Mouse (Mus musculus) intestine, postnatal 0 days (tissue): Measurements from ENCODE around the gene Ttc16. TPM values are rescaled to one million over a fixed set of nuclear protein-coding genes. Genes with fewer than 3 reads are reported as not detected.

Experiments used
- ATAC-seq: fragments of 200-750 bp; cut with Nextera tagmentation; 2 replicates; pipeline ENCODE4 v1.8.0; 2017; ENCODE audit warnings: mild to moderate bottlenecking, moderate TSS enrichment, moderate library complexity
- H3K27ac ChIP-seq: fragments of 300-500 bp; sonication (generic); 2 replicates; pipeline ENCODE4 v1.5.1; 2014; ENCODE audit warnings: mild to moderate bottlenecking, low read depth, low read length, moderate library complexity
- H3K27me3 ChIP-seq: fragments of 300-500 bp; sonication (generic); replicated peaks from 2 replicates; pipeline ENCODE4 v1.6.1; 2014; ENCODE audit warnings: low read length, mixed read lengths; ENCODE audit not compliant: control insufficient read depth, insufficient read depth
- H3K36me3 ChIP-seq: fragments of 300-500 bp; sonication (generic); 2 replicates; pipeline ENCODE4 v1.6.1; 2014; ENCODE audit warnings: mild to moderate bottlenecking, moderate library complexity; ENCODE audit not compliant: control insufficient read depth, insufficient read depth
- H3K4me1 ChIP-seq: fragments of 300-500 bp; sonication (generic); replicated peaks from 2 replicates; pipeline ENCODE4 v1.6.1; 2014; ENCODE audit warnings: antibody characterized with exemption, low read length, mixed read lengths; ENCODE audit not compliant: control insufficient read depth, insufficient read depth
- H3K4me2 ChIP-seq: fragments of 300-500 bp; sonication (generic); replicated peaks from 2 replicates; pipeline ENCODE4 v1.6.1; 2014; ENCODE audit warnings: low read depth, mild to moderate bottlenecking, moderate library complexity
- H3K4me3 ChIP-seq: fragments of 300-500 bp; sonication (generic); 2 replicates; pipeline ENCODE4 v1.5.1; 2014; ENCODE audit warnings: low read depth, low read length
- H3K9ac ChIP-seq: fragments of 300-500 bp; sonication (generic); 2 replicates; pipeline ENCODE4 v1.6.1; 2014; ENCODE audit warnings: mild to moderate bottlenecking, low read depth, low read length
- H3K9me3 ChIP-seq: fragments of 300-500 bp; sonication (generic); 2 replicates; pipeline ENCODE4 v1.6.1; 2016; ENCODE audit warnings: mixed run types; ENCODE audit not compliant: control insufficient read depth
- CTCF ChIP-seq: sonication (generic); IDR thresholded peaks from 2 replicates; pipeline ENCODE4 v1.5.1; 2016; ENCODE audit warnings: low read depth, mild to moderate bottlenecking, control low read depth, antibody characterized with exemption, moderate library complexity
- WGBS: fragments of 180-500 bp; shearing (Covaris S2); extraction: QIAGEN DNeasy Blood & Tissue Kit; methylation state at CpG from one replicate; pipeline ENCODE4 v1.1.7; 2014; 5-methylcytosine and 5-hydroxymethylcytosine counted together
- polyA plus RNA-seq: library from polyadenylated mRNA; unstranded; fragments of >200 nt; fragmentation: Nextera tagmentation; extraction: Ambion mirVana; gene quantifications from 2 replicates; pipeline ENCODE4 v1.2.1, GENCODE M21; 2015

Gene Ttc16
- polyA plus RNA-seq, result 0.04 and 0.09 TPM in 2 replicates

DNA sequence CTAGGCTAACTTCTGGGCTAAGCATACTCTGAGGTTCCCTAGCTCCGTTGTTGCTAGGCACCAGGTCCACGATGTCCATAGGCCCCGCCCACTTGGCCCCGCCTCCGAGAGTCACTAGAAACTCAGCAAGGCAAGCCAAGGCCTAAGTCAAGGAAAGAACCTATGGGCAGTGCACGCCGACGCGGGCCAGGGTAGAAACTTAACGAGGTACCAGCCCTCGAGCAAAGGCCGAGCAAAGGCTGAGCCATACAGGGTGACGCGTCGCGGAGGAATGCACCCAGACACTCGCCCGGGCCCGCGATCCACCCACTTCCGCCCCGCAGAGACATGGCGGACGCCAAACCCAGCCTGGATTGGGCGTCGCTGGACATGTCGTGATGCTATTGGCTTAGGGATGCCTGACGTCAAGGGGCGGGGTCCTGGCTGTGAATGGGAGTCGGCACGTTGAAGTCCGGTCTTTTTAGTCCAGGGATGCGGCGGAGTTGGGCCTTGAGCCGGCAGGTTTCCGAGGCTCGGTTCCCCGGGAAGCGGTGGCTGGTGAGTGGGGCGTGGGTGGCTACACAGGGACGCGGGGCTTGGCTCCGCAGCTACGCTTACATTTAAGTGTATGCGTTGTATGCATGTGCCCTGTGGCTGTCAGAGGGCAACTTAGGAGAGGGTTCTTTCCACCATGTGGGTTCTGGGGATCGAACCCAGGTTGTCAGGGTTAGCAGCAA, at the start of gene Ttc16, which contains the start of gene Ptrh1:
Gene Ttc16, minus strand, starts transcription at position 275 of the 716 bp plus-strand sequence.
Gene Ptrh1, plus strand, starts transcription at position 428 of the 716 bp plus-strand sequence.
- Histone ChIP-seq H3K9ac (peak within 1 kb of the TSS; percentile 45), H3K27ac (peak within 1 kb of the TSS; percentile 58), H3K4me2 (peak within 1 kb of the TSS; percentile 80), H3K36me3 (no peaks in the 10 kb centered on the region), H3K4me1 (no peaks in the 10 kb centered on the region; the same call in 1 of the 2 replicates), H3K4me3 (peak within 1 kb of the TSS; percentile 49), H3K27me3 (no peaks in the 10 kb centered on the region), H3K9me3 (no peaks in the 10 kb centered on the region)
- peak; percentile 97 for ATAC-seq
- under 1% methylated on average over 46 of the region's 46 CpGs for WGBS
- TF ChIP-seq CTCF, result no peak

DNA sequence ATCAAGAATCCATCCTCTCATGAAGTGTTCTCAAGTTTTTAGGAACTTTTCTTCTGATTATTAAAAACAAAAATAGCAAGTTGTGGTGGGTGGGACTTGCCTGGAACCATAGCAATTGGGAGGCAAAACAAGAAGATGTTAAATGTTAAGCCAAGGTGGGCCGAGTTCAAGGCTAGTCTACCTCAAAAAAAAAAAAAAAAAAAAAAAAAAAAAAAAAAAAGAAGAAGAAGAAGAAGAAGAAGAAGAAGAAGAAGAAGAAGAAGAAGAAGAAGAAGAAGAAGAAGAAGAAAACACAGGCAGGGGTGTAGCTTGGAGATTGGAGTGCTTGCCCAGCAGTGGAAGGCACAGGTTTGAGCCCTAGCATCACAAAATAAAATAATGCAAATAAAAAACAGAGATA, 49.3 kb upstream of the Ttc16 start:
- Histone ChIP-seq H3K9me3 (no peaks in the 10 kb centered on the region), H3K27me3 (no peaks in the 10 kb centered on the region), H3K36me3 (no peaks in the 10 kb centered on the region), H3K9ac (no peak overlapping the region), H3K4me2 (no peak overlapping the region), H3K4me3 (no peak overlapping the region), H3K27ac (no peak overlapping the region), H3K4me1 (no peaks in the 10 kb centered on the region)
- 70% methylated on average over 1 of the region's 1 CpGs for WGBS
- TF ChIP-seq CTCF, result no peak
- no peak for ATAC-seq

DNA sequence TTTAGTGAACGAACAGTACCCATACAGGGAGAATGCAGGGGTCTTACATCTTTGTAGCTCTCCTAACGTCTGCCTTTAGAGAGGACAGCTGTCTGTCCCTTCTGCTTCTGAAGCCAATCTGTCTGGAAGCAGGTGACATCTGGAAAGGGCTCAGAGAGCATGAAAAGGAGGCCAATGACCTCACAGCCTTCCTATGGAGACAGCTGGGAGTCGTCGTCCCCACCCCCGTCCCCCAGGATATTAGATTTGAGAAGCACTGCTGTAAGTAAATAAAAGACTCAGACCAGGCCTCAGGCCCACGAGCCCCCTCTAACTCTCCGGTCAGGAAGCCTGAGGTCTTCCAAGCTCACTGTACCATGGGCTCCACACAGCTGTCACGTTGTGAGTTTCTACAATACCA, 48.7 kb upstream of the Ttc16 start:
- no peak overlapping the region for H3K27ac ChIP-seq
- TF ChIP-seq CTCF, result no peak
- ATAC-seq, result no peak

DNA sequence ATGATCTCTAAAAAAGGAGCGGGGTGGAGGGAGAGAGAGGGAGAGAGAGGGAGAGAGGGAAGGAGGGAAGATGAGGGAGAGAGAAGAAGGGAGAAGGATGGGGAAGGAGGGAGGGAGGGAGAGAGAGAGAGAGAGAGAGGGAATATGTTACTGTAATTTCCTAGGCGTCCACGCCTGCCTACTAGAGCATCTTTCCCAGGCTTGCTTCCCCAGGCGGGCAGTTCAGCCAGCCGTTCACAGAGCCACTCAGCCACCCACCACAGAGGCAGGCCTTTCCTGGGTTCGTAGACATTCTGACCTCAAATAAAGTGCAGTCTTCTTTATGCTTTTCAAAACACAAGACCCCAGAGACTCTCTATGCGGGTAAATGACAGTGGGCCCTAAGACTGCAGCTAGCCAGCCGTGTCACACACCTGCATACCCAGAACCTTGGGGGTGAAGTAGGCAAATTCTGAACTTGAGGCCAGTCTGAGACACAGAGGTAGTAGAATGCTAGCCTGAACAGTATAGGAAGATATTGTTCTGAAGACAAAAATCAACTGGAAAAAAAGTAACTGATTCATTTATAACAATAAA, 48.2 kb upstream of the Ttc16 start:
- Histone ChIP-seq H3K9me3 (no peaks in the 10 kb centered on the region), H3K4me2 (no peak overlapping the region), H3K4me1 (no peaks in the 10 kb centered on the region), H3K27ac (no peak overlapping the region), H3K27me3 (no peaks in the 10 kb centered on the region), H3K9ac (no peak overlapping the region), H3K4me3 (no peak overlapping the region), H3K36me3 (no peaks in the 10 kb centered on the region)
- no peak for TF ChIP-seq CTCF
- no peak for ATAC-seq
- 74% methylated on average over 8 of the region's 8 CpGs for WGBS

More for the DNA sequence above, 48.7 kb upstream of the Ttc16 start:
- H3K4me1 ChIP-seq, result no peaks in the 10 kb centered on the region
- H3K9ac ChIP-seq, result no peak overlapping the region
- no peaks in the 10 kb centered on the region for H3K9me3 ChIP-seq
- H3K4me3 ChIP-seq, result no peak overlapping the region
- no peaks in the 10 kb centered on the region for H3K27me3 ChIP-seq
- 42% methylated on average over 8 of the region's 8 CpGs for WGBS
- no peaks in the 10 kb centered on the region for H3K36me3 ChIP-seq
- no peak overlapping the region for H3K4me2 ChIP-seq

DNA sequence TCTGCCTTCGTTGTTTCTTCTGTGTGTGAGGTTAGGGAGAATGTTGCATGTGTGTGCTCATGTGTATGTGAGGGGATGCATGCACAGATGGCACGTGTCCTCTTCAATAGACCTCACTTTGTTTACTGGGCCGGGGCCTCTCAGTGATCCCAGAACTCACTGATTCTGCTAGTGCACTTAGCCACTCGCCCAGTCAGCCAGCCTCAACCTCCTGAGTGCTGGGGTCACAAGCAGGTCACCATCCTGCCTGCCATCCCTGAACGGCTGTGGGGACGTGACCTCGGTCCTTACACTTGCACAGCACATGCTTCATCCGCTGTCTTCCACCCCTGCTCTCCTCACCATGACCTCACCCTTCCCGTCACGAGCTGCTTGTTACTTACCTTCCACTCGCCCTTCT, 47.7 kb upstream of the Ttc16 start:
- no peak overlapping the region for H3K27ac ChIP-seq
- no peaks in the 10 kb centered on the region for H3K36me3 ChIP-seq
- H3K27me3 ChIP-seq, result no peaks in the 10 kb centered on the region
- 49% methylated on average over 11 of the region's 11 CpGs for WGBS
- no peaks in the 10 kb centered on the region for H3K4me1 ChIP-seq
- no peak for TF ChIP-seq CTCF
- no peak overlapping the region for H3K4me2 ChIP-seq
- no peaks in the 10 kb centered on the region for H3K9me3 ChIP-seq
- ATAC-seq, result no peak
- H3K9ac ChIP-seq, result no peak overlapping the region
- H3K4me3 ChIP-seq, result no peak overlapping the region

DNA sequence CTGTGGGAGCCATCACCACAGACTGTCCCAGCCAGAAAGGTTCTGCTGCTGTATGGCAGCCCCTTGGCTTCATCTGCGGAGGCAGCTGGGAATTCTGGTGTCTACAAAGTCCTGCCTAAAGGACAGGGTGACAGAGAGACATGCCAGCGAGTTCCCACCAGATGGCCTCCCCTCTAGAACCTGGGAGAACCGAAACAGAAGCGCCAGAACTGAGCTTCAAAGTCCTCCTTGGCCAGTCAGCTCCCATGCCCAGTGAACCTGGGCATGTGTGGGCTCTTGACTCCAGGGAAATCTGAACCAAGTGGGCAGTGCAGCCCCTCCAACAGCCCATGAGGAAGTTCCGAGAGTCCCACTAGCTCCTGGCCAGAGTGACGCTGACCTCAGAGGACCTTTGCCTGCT, 47.2 kb upstream of the Ttc16 start:
- H3K4me3 ChIP-seq, result no peak overlapping the region
- no peaks in the 10 kb centered on the region for H3K27me3 ChIP-seq
- no peak for TF ChIP-seq CTCF
- H3K9ac ChIP-seq, result no peak overlapping the region
- H3K27ac ChIP-seq, result no peak overlapping the region
- no peak overlapping the region for H3K4me2 ChIP-seq
- H3K4me1 ChIP-seq, result no peaks in the 10 kb centered on the region
- WGBS, result 82% methylated on average over 6 of the region's 6 CpGs
- ATAC-seq, result no peak
- H3K36me3 ChIP-seq, result no peaks in the 10 kb centered on the region
- H3K9me3 ChIP-seq, result no peaks in the 10 kb centered on the region
